Mouse (Mus musculus) forebrain, postnatal 0 days (tissue): ENCODE measurements at regions not wholly inside any gene's neighbourhood (a gene's known extent, or its start where the extent isn't known, plus 50 kb on each side); places are given as distances from the start of the nearest gene placed in this dataset.
"Not testable (repeated sequence)": the region's sequence is repeated elsewhere in the genome, so short reads cannot be mapped to it uniquely, and the experiment has no call there.

Source experiments
- ATAC-seq: fragments of 200-750 bp; cut with Nextera tagmentation; 2 replicates; pipeline ENCODE4 v1.8.0; 2017; ENCODE audit warnings: mild to moderate bottlenecking, moderate library complexity
- DNase-seq: peaks from one replicate; pipeline ENCODE4 v3.0.0-alpha.2; 2015
- H3K27ac ChIP-seq: fragments of 300-500 bp; sonication (generic); 2 replicates; pipeline ENCODE4 v1.5.1; 2014; ENCODE audit warnings: low read depth, mild to moderate bottlenecking, antibody characterized with exemption, low read length, moderate library complexity, mixed read lengths
- H3K27me3 ChIP-seq: fragments of 300-500 bp; sonication (generic); 2 replicates; pipeline ENCODE4 v1.6.1; 2014; ENCODE audit warnings: mild to moderate bottlenecking, low read length, mixed read lengths; ENCODE audit not compliant: insufficient read depth
- H3K36me3 ChIP-seq: fragments of 300-500 bp; sonication (generic); 2 replicates; pipeline ENCODE4 v1.6.1; 2014; ENCODE audit warnings: mild to moderate bottlenecking, moderate library complexity; ENCODE audit not compliant: insufficient read depth
- H3K4me1 ChIP-seq: fragments of 300-500 bp; sonication (generic); 2 replicates; pipeline ENCODE4 v1.6.1; 2014; ENCODE audit warnings: antibody characterized with exemption; ENCODE audit not compliant: insufficient read depth
- H3K4me2 ChIP-seq: fragments of 300-500 bp; sonication (generic); 2 replicates; pipeline ENCODE4 v1.6.1; 2014; ENCODE audit warnings: low read depth, mild to moderate bottlenecking, moderate library complexity
- H3K4me3 ChIP-seq: fragments of 300-500 bp; sonication (generic); 2 replicates; pipeline ENCODE4 v1.5.1; 2014; ENCODE audit warnings: low read depth, low read length, mixed read lengths
- H3K9ac ChIP-seq: fragments of 300-500 bp; sonication (generic); 2 replicates; pipeline ENCODE4 v1.6.1; 2014; ENCODE audit warnings: mild to moderate bottlenecking
- H3K9me3 ChIP-seq: fragments of 300-500 bp; sonication (generic); 2 replicates; pipeline ENCODE4 v1.6.1; 2016; ENCODE audit warnings: low read length
- CTCF ChIP-seq: sonication (generic); IDR thresholded peaks from 2 replicates; pipeline ENCODE4 v1.5.1; 2016; ENCODE audit warnings: antibody characterized with exemption, control low read depth, low read depth
- WGBS: fragments of 180-500 bp; shearing (Covaris S2); extraction: QIAGEN DNeasy Blood & Tissue Kit; methylation state at CpG from one replicate; pipeline ENCODE4 v1.1.7; 2014; 5-methylcytosine and 5-hydroxymethylcytosine counted together

GRCm38 (mm10) chr10:6341572-6341971 lies 416.7 kb upstream of the Oprm1 start:
- DNase-seq (no peak), ATAC-seq (no peak)
- H3K4me1 ChIP-seq, result no peaks in the 10 kb centered on the region
- TF ChIP-seq CTCF, result no peak
- no peaks in the 10 kb centered on the region for H3K36me3 ChIP-seq
- H3K4me3 ChIP-seq, result no peak overlapping the region
- no peak overlapping the region for H3K4me2 ChIP-seq
- no peaks in the 10 kb centered on the region for H3K27me3 ChIP-seq
- no peaks in the 10 kb centered on the region for H3K9me3 ChIP-seq
- 75% methylated on average over 8 of the region's 8 CpGs for WGBS
- no peak overlapping the region for H3K27ac ChIP-seq
- H3K9ac ChIP-seq, result no peak overlapping the region

DNA sequence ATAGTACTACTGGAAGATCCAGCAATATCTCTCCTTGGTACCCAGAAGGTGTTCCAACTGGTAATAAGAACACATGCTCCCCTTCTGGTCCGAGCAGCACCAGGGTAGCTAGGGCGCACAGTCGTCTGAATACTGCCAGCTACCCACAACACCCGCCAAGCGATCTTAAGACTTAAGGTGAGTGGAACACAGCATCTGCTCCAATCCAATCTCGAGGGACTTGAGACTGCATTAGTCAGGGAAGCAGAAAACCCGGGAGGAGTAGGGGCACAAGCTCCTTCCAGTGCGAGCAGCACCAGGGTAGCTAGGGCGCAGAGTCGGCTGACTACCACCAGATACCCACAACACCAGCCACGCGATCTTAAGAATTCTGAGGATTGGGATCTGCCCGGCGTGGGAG lies 409.1 kb upstream of the Oprm1 start:
- DNase-seq, H3K27ac ChIP-seq, H3K4me2 ChIP-seq, H3K4me1 ChIP-seq, H3K27me3 ChIP-seq, H3K4me3 ChIP-seq, H3K9ac ChIP-seq, H3K36me3 ChIP-seq, ATAC-seq, H3K9me3 ChIP-seq: not testable (repeated sequence)
- 91% methylated on average over 14 of the region's 14 CpGs for WGBS

DNA sequence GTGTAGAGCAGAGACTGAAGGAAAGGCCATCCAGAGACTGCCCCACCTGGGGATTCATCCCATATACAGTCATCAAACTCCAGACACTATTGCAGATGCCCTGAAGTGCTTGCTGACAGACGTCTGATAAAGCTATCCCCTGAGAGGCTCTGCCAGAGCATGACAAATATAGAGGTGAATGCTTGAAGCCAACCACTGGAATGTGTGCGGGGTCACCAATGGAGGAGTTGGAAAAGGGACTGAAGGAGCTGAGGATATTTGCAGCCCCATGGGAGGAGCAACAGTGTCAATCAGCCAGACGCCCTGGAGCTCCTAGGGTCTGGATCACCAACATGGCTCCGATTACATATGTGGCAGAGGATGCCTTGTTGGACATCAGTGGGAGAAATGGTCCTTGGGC lies 392.1 kb upstream of the Oprm1 start:
- no peak overlapping the region for H3K4me3 ChIP-seq
- 80% methylated on average over 4 of the region's 4 CpGs for WGBS

GRCm38 (mm10) chr10:6371666-6372065 lies 386.6 kb upstream of the Oprm1 start:
- no peak for ATAC-seq
- H3K9me3 ChIP-seq, result no peaks in the 10 kb centered on the region
- no peak overlapping the region for H3K4me3 ChIP-seq
- H3K27ac ChIP-seq, result no peak overlapping the region
- H3K9ac ChIP-seq, result no peak overlapping the region
- no peak for DNase-seq
- H3K36me3 ChIP-seq, result no peaks in the 10 kb centered on the region
- no peaks in the 10 kb centered on the region for H3K27me3 ChIP-seq
- H3K4me2 ChIP-seq, result no peak overlapping the region
- H3K4me1 ChIP-seq, result no peaks in the 10 kb centered on the region
- no peak for TF ChIP-seq CTCF
- WGBS, result 89% methylated on average over 2 of the region's 2 CpGs

More for the DNA sequence above, 392.1 kb upstream of the Oprm1 start:
- TF ChIP-seq CTCF, result no peak
- ATAC-seq (no peak), DNase-seq (no peak)
- Histone ChIP-seq H3K27ac (no peak overlapping the region), H3K9me3 (no peaks in the 10 kb centered on the region), H3K4me2 (no peak overlapping the region), H3K27me3 (no peaks in the 10 kb centered on the region), H3K36me3 (no peaks in the 10 kb centered on the region), H3K4me1 (no peaks in the 10 kb centered on the region), H3K9ac (no peak overlapping the region)

DNA sequence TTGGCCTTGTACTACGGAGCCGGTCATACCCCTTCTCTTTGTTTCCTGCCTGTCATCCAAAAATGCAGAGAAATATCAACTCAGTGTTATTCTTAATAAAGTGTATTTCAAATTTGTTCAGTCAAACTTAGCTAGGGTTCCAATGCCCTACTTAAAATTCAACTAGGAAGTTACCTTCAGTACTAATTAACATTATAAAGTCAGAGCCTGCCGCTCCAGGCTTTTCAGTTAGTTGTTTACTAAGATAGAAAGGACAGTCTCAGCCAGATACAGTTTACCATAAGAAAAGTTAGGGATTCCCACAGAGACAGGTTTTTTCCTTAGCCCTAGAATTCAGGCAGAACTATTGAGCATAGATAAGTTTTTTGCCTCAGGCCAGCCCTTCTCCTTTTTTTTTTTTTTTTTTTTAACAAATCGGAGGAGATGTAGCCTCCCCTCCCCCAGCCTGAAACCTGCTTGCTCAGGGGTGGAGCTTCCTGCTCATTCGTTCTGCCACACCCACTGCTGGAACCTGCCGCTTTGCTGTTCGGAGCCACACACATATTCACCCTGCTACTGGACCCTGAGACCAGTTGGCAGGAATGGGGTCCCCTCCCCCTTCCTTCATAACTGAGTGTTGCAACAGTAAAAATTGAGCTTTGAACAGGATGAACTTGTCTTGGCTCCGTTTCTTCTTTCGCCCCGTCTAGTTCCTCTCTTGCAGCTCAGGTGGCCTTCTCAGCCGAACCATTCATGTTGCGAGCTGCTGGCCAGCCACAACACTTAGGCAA lies 340.8 kb upstream of the Oprm1 start:
- H3K9ac ChIP-seq, H3K4me2 ChIP-seq, H3K27me3 ChIP-seq, H3K9me3 ChIP-seq, H3K4me1 ChIP-seq, ATAC-seq, DNase-seq, H3K36me3 ChIP-seq, H3K4me3 ChIP-seq, H3K27ac ChIP-seq: not testable (repeated sequence)
- WGBS, result 82% methylated on average over 12 of the region's 12 CpGs

DNA sequence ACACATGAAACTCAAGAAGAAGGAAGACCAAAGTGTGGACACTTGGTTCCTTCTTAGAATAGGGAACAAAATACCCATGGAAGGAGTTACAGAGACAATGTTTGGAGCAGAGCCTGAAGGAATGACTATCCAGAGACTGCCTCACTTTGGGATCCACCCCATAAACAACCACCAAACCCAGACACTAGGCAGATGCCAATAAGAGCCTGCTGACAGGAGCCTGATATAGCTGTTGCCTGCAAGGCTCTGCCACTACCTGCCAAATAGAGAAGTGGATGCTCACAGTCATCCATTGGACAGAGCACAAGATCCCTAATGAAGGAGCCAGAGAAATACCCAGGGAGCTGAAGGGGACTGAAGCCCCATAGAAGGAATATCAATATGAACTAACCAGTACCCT lies 340.1 kb upstream of the Oprm1 start:
- DNase-seq, H3K36me3 ChIP-seq, H3K4me2 ChIP-seq, H3K27me3 ChIP-seq, H3K9ac ChIP-seq, H3K9me3 ChIP-seq, H3K4me1 ChIP-seq, H3K27ac ChIP-seq, ATAC-seq, H3K4me3 ChIP-seq: not testable (repeated sequence)

GRCm38 (mm10) chr10:6465824-6466223 lies 292.5 kb upstream of the Oprm1 start:
- Histone ChIP-seq H3K27ac (no peak overlapping the region), H3K36me3 (no peaks in the 10 kb centered on the region), H3K4me2 (no peak overlapping the region), H3K27me3 (no peaks in the 10 kb centered on the region), H3K9ac (no peak overlapping the region), H3K4me3 (no peak overlapping the region), H3K9me3 (no peaks in the 10 kb centered on the region), H3K4me1 (no peaks in the 10 kb centered on the region)
- ATAC-seq (no peak), DNase-seq (no peak)
- TF ChIP-seq CTCF, result no peak
- 62% methylated on average over 3 of the region's 3 CpGs for WGBS
